Mouse (Mus musculus) hindbrain, embryonic 14.5 days (tissue): Measurements from ENCODE around the gene Fam189a2. TPM values are rescaled to one million over a fixed set of nuclear protein-coding genes. Genes with fewer than 3 reads are reported as not detected.

ENCODE experiments used
- ATAC-seq: fragments of 200-750 bp; cut with Nextera tagmentation; 2 replicates; pipeline ENCODE4 v1.8.0; 2017; ENCODE audit warnings: moderate number of reproducible peaks, mild to moderate bottlenecking, moderate TSS enrichment, moderate library complexity; ENCODE audit not compliant: low FRiP score
- DNase-seq: peaks from one replicate; pipeline ENCODE4 v3.0.0-alpha.2; 2015; ENCODE audit warnings: low spot score
- H3K27ac ChIP-seq: fragments of 300-500 bp; sonication (generic); 2 replicates; pipeline ENCODE4 v1.5.1; 2014; ENCODE audit warnings: mild to moderate bottlenecking, moderate library complexity
- H3K27me3 ChIP-seq: fragments of 300-500 bp; sonication (generic); 2 replicates; pipeline ENCODE4 v1.6.1; 2014; ENCODE audit warnings: mild to moderate bottlenecking, low read length, mixed read lengths; ENCODE audit not compliant: control insufficient read depth, insufficient read depth
- H3K36me3 ChIP-seq: fragments of 300-500 bp; sonication (generic); replicated peaks from 2 replicates; pipeline ENCODE4 v1.6.1; 2014; ENCODE audit not compliant: control insufficient read depth, insufficient read depth
- H3K4me1 ChIP-seq: fragments of 300-500 bp; sonication (generic); replicated peaks from 2 replicates; pipeline ENCODE4 v1.6.1; 2014; ENCODE audit warnings: antibody characterized with exemption, low read length, mixed read lengths; ENCODE audit not compliant: control insufficient read depth, insufficient read depth
- H3K4me2 ChIP-seq: fragments of 300-500 bp; sonication (generic); replicated peaks from 2 replicates; pipeline ENCODE4 v1.6.1; 2014; ENCODE audit warnings: mild to moderate bottlenecking, moderate library complexity
- H3K4me3 ChIP-seq: fragments of 300-500 bp; sonication (generic); replicated peaks from 2 replicates; pipeline ENCODE4 v1.5.1; 2014; ENCODE audit warnings: mild to moderate bottlenecking, low read length
- H3K9ac ChIP-seq: fragments of 300-500 bp; sonication (generic); 2 replicates; pipeline ENCODE4 v1.6.1; 2014
- H3K9me3 ChIP-seq: fragments of 300-500 bp; sonication (generic); 2 replicates; pipeline ENCODE4 v1.6.1; 2016; ENCODE audit warnings: low read length; ENCODE audit not compliant: control insufficient read depth
- WGBS: fragments of 180-500 bp; shearing (Covaris S2); extraction: QIAGEN DNeasy Blood & Tissue Kit; methylation state at CpG from one replicate; pipeline ENCODE4 v1.1.7; 2014; 5-methylcytosine and 5-hydroxymethylcytosine counted together
- polyA plus RNA-seq: library from polyadenylated mRNA; unstranded; fragments of >200 nt; fragmentation: Nextera tagmentation; extraction: Ambion mirVana; gene quantifications from 2 replicates; pipeline ENCODE4 v1.2.1, GENCODE M21; 2014

The Fam189a2 gene
- polyA plus RNA-seq, 1 experiment from 2014 or later: 2.8 TPM

DNA sequence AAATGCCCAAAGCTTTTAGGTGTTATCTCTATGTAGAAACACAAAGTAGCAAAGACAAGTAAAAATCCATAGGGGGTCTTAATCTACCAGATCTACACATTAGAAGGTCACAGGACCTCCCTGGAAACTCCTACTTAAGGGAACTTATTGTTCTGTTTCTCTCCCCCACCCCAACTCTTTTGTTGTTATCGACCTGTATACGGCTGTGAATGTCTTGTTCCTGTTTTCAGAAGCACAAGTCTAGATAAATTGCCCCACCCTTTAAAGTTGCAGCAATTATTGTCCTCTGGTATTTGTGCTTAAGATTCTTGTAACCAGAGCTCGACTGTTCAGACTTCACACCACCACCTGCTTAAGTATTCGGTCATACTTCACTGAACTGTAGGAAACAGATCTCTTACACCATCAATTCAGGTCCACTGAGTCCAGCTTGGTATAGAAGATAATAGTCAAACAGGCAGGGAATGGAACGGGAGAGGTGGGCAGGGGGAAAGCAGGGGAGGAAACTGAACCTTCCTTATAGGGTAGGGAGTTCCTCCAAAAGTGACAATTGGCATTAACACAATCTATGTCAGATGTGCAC lies 1.9 kb upstream of the Fam189a2 start:
- peaks cover 9% of the 10 kb centered on the region for H3K4me1 ChIP-seq
- H3K9ac ChIP-seq: no peak overlapping the region
- 47% methylated on average over 5 of the region's 5 CpGs for WGBS
- no peaks in the 10 kb centered on the region for H3K36me3 ChIP-seq
- H3K27ac ChIP-seq: no peak overlapping the region
- H3K4me2 ChIP-seq: no peak overlapping the region
- DNase-seq: no peak
- H3K4me3 ChIP-seq: no peak overlapping the region
- no peaks in the 10 kb centered on the region for H3K9me3 ChIP-seq
- peaks cover 10% of the 10 kb centered on the region for H3K27me3 ChIP-seq
- no peak for ATAC-seq

- peaks cover 10% of the 10 kb centered on the region for H3K27me3 ChIP-seq
- peak overlapping the region; percentile 80 for H3K9ac ChIP-seq
These were observed 328 bp downstream of the Fam189a2 start for GRCm38 (mm10) chr19:24030511-24030870.

GRCm38 (mm10) chr19:24029616-24030510 lies 956 bp downstream of the Fam189a2 start:
- no peak for ATAC-seq
- H3K27me3 ChIP-seq: peaks cover 10% of the 10 kb centered on the region
- DNase-seq: no peak

More at GRCm38 (mm10) chr19:24030511-24030870, 328 bp downstream of the Fam189a2 start:
- peak overlapping the region; percentile 91 for H3K4me2 ChIP-seq
- H3K4me1 ChIP-seq: peaks cover 9% of the 10 kb centered on the region
- no peaks in the 10 kb centered on the region for H3K36me3 ChIP-seq
- peak; percentile 78 for ATAC-seq
- under 1% methylated on average over 36 of the region's 49 CpGs for WGBS
- peak overlapping the region; percentile 70 for H3K27ac ChIP-seq
- H3K9me3 ChIP-seq: no peaks in the 10 kb centered on the region
- peak; percentile 51 for DNase-seq
- H3K4me3 ChIP-seq: peak overlapping the region; percentile 62

GRCm38 (mm10) chr19:24025876-24026275 lies 4.9 kb downstream of the Fam189a2 start:
- DNase-seq (no peak), ATAC-seq (no peak)
- Histone ChIP-seq H3K4me2 (no peak overlapping the region), H3K4me3 (no peak overlapping the region), H3K9me3 (no peaks in the 10 kb centered on the region), H3K9ac (no peak overlapping the region), H3K4me1 (peaks cover 9% of the 10 kb centered on the region), H3K36me3 (no peaks in the 10 kb centered on the region), H3K27ac (no peak overlapping the region), H3K27me3 (peaks cover 6% of the 10 kb centered on the region)
- 44% methylated on average over 5 of the region's 5 CpGs for WGBS

More at GRCm38 (mm10) chr19:24029616-24030510, 956 bp downstream of the Fam189a2 start:
- Histone ChIP-seq H3K9ac (peak overlapping the region; percentile 80), H3K9me3 (no peaks in the 10 kb centered on the region), H3K4me1 (peaks cover 9% of the 10 kb centered on the region), H3K4me2 (peak overlapping the region; percentile 91), H3K36me3 (no peaks in the 10 kb centered on the region), H3K27ac (peak overlapping the region; percentile 70; the same call in 1 of the 2 replicates), H3K4me3 (peak overlapping the region; percentile 62)
- 12% methylated on average over 20 of the region's 20 CpGs for WGBS

GRCm38 (mm10) chr19:24024667-24025066 lies 6.2 kb downstream of the Fam189a2 start:
- H3K4me2 ChIP-seq: no peak overlapping the region
- no peaks in the 10 kb centered on the region for H3K36me3 ChIP-seq
- H3K27me3 ChIP-seq: peaks cover 4% of the 10 kb centered on the region
- H3K4me1 ChIP-seq: peaks cover 3% of the 10 kb centered on the region
- WGBS: 14% methylated on average over 1 of the region's 1 CpGs
- no peak overlapping the region for H3K4me3 ChIP-seq
- no peaks in the 10 kb centered on the region for H3K9me3 ChIP-seq
- H3K9ac ChIP-seq: no peak overlapping the region
- ATAC-seq (no peak), DNase-seq (no peak)
- no peak overlapping the region for H3K27ac ChIP-seq

- Histone ChIP-seq H3K9ac (no peak overlapping the region), H3K4me1 (no peaks in the 10 kb centered on the region), H3K4me2 (no peak overlapping the region), H3K9me3 (no peaks in the 10 kb centered on the region), H3K27me3 (no peaks in the 10 kb centered on the region), H3K4me3 (no peak overlapping the region), H3K36me3 (no peaks in the 10 kb centered on the region), H3K27ac (no peak overlapping the region)
- DNase-seq (peak; percentile 40), ATAC-seq (0 out of 2 replicates have a peak, but pooled peaks have one; percentile 46)
- 9% methylated on average over 9 of the region's 9 CpGs for WGBS
These were observed 6.7 kb downstream of the Fam189a2 start for GRCm38 (mm10) chr19:24024131-24024530.

DNA sequence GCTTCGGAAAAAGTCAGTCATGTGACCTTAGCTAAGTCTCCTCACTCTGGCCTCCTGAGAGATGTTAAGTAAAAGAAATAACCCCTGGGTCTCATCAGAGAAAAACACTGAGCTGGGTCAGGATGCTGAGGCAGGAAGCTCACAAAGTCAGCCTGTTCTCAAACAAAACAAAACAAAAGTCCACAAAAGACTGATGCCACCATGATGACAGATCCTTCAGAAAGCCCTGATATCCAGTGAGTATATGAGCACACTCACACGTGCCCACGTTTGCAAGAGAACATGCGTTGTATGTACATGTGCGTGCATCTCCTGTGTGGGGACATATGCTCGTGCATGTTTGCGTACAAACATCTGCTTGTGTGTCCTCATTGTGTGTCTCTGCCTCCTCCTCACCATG lies 7.5 kb downstream of the Fam189a2 start:
- no peak overlapping the region for H3K4me2 ChIP-seq
- H3K4me3 ChIP-seq: no peak overlapping the region
- H3K4me1 ChIP-seq: no peaks in the 10 kb centered on the region
- ATAC-seq (no peak), DNase-seq (no peak)
- no peak overlapping the region for H3K9ac ChIP-seq
- WGBS: 81% methylated on average over 7 of the region's 7 CpGs
- no peaks in the 10 kb centered on the region for H3K27me3 ChIP-seq
- no peak overlapping the region for H3K27ac ChIP-seq
- no peaks in the 10 kb centered on the region for H3K36me3 ChIP-seq
- no peaks in the 10 kb centered on the region for H3K9me3 ChIP-seq

- DNase-seq (no peak), ATAC-seq (no peak)
- no peak overlapping the region for H3K4me3 ChIP-seq
- no peaks in the 10 kb centered on the region for H3K27me3 ChIP-seq
- H3K9me3 ChIP-seq: no peaks in the 10 kb centered on the region
- no peaks in the 10 kb centered on the region for H3K36me3 ChIP-seq
- no peak overlapping the region for H3K27ac ChIP-seq
- WGBS: 78% methylated on average over 3 of the region's 3 CpGs
- H3K9ac ChIP-seq: no peak overlapping the region
- H3K4me2 ChIP-seq: no peak overlapping the region
- peaks cover 3% of the 10 kb centered on the region; the same call in 1 of the 2 replicates for H3K4me1 ChIP-seq
These were observed 8.0 kb downstream of the Fam189a2 start for GRCm38 (mm10) chr19:24022771-24023170.

GRCm38 (mm10) chr19:24022301-24022700 lies 8.5 kb downstream of the Fam189a2 start:
- ATAC-seq: no peak
- WGBS: 94% methylated on average over 6 of the region's 6 CpGs
- no peak for DNase-seq

More at GRCm38 (mm10) chr19:24022301-24022700, 8.5 kb downstream of the Fam189a2 start:
- no peak overlapping the region for H3K27ac ChIP-seq
- peaks cover 7% of the 10 kb centered on the region; the same call in 1 of the 2 replicates for H3K4me1 ChIP-seq
- no peaks in the 10 kb centered on the region for H3K9me3 ChIP-seq
- H3K36me3 ChIP-seq: no peaks in the 10 kb centered on the region
- no peak overlapping the region for H3K4me3 ChIP-seq
- no peaks in the 10 kb centered on the region for H3K27me3 ChIP-seq
- H3K9ac ChIP-seq: no peak overlapping the region
- H3K4me2 ChIP-seq: no peak overlapping the region
